Mouse (Mus musculus) ES-Bruce4 (cell line): ENCODE measurements around the gene Kpna2. TPM values are rescaled to one million over a fixed set of nuclear protein-coding genes. Genes with fewer than 3 reads are reported as not detected.
"Not testable (repeated sequence)": the region's sequence is repeated elsewhere in the genome, so short reads cannot be mapped to it uniquely, and the experiment has no call there.

Experiments used
- H3K27ac ChIP-seq: 2 replicates; pipeline ENCODE4 v1.5.1; 2012; ENCODE audit warnings: low read length, inconsistent platforms; ENCODE audit not compliant: insufficient read depth
- H3K27me3 ChIP-seq: 2 replicates; pipeline ENCODE4 v1.6.1; 2012; ENCODE audit warnings: mild to moderate bottlenecking, low read length, inconsistent platforms; ENCODE audit not compliant: control insufficient read depth, poor library complexity, insufficient read depth, severe bottlenecking
- H3K36me3 ChIP-seq: 2 replicates; pipeline ENCODE4 v1.6.1; 2012; ENCODE audit warnings: inconsistent platforms, mild to moderate bottlenecking, low read length, moderate library complexity; ENCODE audit not compliant: control insufficient read depth, poor library complexity, insufficient read depth, severe bottlenecking
- H3K4me1 ChIP-seq: one replicate; pipeline ENCODE4 v1.8.1; 2011; ENCODE audit warnings: low read length; ENCODE audit not compliant: control insufficient read depth, insufficient read depth
- H3K4me3 ChIP-seq: 2 replicates; pipeline ENCODE4 v1.5.1; 2011; ENCODE audit warnings: low read depth, mild to moderate bottlenecking, low read length
- H3K9ac ChIP-seq: 2 replicates; pipeline ENCODE4 v1.6.1; 2012; ENCODE audit warnings: low read depth, mild to moderate bottlenecking, inconsistent platforms; ENCODE audit not compliant: poor library complexity, severe bottlenecking
- H3K9me3 ChIP-seq: replicated peaks from 2 replicates; pipeline ENCODE4 v1.6.1; 2012; ENCODE audit warnings: mild to moderate bottlenecking, low read length, inconsistent platforms; ENCODE audit not compliant: control insufficient read depth, poor library complexity, insufficient read depth, severe bottlenecking
- CTCF ChIP-seq: IDR thresholded peaks from one replicate; pipeline ENCODE4 v1.8.1; 2011; ENCODE audit warnings: low read depth, low read length
- EP300 ChIP-seq: IDR thresholded peaks from 2 replicates; pipeline ENCODE4 v1.6.1; 2011; ENCODE audit warnings: low read depth, low read length; ENCODE audit not compliant: insufficient read depth
- POLR2A ChIP-seq: IDR thresholded peaks from one replicate; pipeline ENCODE4 v1.8.1; 2011; ENCODE audit warnings: low read length; ENCODE audit not compliant: insufficient read depth
- polyA plus RNA-seq: library from polyadenylated mRNA; stranded (reverse); fragments of >200 nt; gene quantifications from 2 replicates; pipeline ENCODE4 v1.2.4, GENCODE M21; 2011; ENCODE audit warnings: low read depth; ENCODE audit not compliant: missing spikeins, insufficient read depth, insufficient read length

Gene Kpna2
- polyA plus RNA-seq, 1 experiment: 487 TPM

DNA sequence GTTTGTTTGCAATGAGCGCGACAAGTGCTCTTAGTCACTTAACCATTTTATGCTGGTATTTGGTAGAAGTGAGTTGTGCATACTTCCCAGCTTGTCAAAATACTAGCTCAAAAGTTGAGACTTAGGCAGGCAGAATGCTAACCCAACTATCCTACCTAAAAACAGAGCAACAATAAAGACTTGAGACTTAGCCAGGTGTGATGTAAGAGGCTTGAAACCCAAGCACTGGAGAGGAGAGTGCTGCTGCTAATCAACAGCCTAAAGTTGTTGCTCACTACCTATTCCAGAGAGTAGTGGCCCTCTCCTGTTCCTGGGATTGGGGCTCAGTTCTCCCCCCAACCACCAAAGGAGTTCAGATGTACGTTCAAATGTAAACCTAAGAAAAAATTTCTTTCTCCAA, 11.1 kb upstream of the Kpna2 start:
- H3K4me1 ChIP-seq: no peaks in the 10 kb centered on the region
- no peak overlapping the region for H3K4me3 ChIP-seq
- no peak overlapping the region for H3K27ac ChIP-seq
- no peaks in the 10 kb centered on the region for H3K27me3 ChIP-seq
- H3K9ac ChIP-seq: no peak overlapping the region
- H3K36me3 ChIP-seq: no peaks in the 10 kb centered on the region
- no peaks in the 10 kb centered on the region for H3K9me3 ChIP-seq
- TF ChIP-seq CTCF (no peak), EP300 (no peak)

DNA sequence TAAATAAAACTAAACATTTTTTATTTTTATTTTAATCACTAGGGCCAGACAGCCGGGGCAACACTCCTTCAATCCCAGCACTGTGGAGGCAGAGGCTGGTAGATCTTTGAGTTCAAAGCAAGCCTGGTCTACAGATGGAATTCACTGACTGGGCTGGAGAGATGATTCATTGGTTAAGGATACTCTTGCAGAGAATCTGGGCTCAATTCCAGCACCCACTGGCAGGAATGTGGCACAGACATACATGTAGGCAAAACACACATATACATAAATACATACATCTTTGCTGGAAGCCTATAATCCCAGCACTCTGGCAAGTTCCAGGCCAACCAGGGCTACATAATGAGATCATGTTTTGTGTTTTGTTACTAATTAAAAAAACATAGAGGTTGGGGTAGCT, 6.2 kb upstream of the Kpna2 start:
- Histone ChIP-seq H3K27ac (no peak overlapping the region), H3K9me3 (no peaks in the 10 kb centered on the region), H3K9ac (no peak overlapping the region), H3K27me3 (no peaks in the 10 kb centered on the region), H3K4me1 (no peaks in the 10 kb centered on the region), H3K4me3 (no peak overlapping the region), H3K36me3 (no peaks in the 10 kb centered on the region)
- TF ChIP-seq POLR2A (no peak), EP300 (no peak), CTCF (no peak)

DNA sequence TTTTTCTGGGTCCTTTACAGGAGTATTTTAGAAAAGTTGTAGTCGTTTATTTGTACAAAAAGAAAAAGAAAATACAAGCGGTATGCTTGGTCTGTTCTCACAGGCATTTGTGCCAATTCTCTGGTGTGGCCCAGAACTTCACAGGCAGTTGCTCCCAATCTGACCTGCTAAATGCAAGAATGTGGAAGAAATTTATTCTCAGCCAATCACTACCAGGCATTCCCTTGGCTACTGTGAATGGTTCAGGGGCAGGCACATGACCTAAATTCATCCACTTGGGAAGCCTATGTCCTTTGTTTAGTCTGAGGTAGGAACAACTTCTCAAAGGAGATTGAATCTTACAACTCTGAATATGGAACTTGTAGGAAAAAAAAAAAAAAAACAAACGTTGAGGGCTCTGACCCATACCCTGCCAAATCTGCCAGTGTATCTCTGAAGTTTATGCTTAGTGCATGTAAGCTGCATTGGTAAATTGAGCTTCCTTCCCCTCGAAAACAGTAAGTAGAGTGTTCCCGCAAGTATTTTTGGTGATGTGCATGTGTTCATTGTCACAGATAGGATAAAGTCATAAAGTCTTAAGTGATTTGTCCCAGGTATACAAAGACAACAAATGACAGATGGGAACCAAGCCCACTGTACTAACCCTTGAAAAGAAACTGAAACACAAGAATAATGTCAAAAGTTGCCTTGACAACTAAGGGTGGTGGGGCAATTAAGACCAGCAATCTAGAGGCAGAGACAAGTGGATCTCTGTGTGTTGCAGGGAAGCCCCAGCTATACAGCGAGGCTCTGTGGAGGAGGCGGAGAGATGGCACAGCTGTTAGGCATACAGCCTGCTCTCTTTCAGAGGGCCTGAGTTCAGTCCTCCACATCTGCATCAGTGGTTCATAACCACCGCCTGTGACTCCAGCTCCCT, 2.7 kb upstream of the Kpna2 start:
- no peaks in the 10 kb centered on the region for H3K4me1 ChIP-seq
- no peaks in the 10 kb centered on the region for H3K27me3 ChIP-seq
- no peak for TF ChIP-seq EP300
- TF ChIP-seq POLR2A: no peak
- TF ChIP-seq CTCF: no peak
- no peak overlapping the region for H3K4me3 ChIP-seq
- H3K9ac ChIP-seq: peak overlapping the region; percentile 57; the same call in 1 of the 2 replicates
- H3K9me3 ChIP-seq: no peaks in the 10 kb centered on the region
- peak overlapping the region; percentile 66; the same call in 1 of the 2 replicates for H3K27ac ChIP-seq
- peaks cover 15% of the 10 kb centered on the region for H3K36me3 ChIP-seq

DNA sequence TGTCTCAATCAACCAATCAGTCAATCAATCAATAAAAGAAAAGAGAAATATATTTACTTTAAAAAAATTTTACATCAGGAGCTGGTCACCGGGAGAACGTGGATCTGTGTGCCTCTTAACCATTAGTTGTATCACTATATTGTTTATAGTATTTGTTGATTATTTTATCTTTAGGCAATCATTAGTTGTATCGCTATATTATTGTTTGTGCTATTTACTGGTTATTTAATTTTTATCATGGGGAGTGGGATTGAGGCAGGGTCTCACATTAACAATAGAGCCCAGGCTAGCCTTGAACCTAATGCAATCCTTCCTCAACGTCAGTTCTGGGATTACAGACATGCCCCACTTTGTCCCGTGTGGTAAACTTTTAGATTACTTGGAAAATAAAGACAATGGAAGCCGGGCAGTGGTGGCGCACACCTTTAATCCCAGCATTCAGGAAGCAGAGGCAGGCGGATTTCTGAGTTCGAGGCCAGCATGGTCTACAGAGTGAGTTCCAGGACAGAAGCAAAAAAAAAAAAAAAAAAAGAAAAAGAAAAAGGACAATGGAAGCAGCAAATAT, 690 bp upstream of the Kpna2 start:
- Histone ChIP-seq H3K9me3 (no peaks in the 10 kb centered on the region), H3K4me3 (peak overlapping the region; percentile 83), H3K36me3 (peaks cover 35% of the 10 kb centered on the region), H3K27ac (peak overlapping the region; percentile 89), H3K27me3 (no peaks in the 10 kb centered on the region), H3K4me1 (no peaks in the 10 kb centered on the region), H3K9ac (peak overlapping the region; percentile 93)
- TF ChIP-seq POLR2A (no peak), CTCF (no peak), EP300 (no peak)

DNA sequence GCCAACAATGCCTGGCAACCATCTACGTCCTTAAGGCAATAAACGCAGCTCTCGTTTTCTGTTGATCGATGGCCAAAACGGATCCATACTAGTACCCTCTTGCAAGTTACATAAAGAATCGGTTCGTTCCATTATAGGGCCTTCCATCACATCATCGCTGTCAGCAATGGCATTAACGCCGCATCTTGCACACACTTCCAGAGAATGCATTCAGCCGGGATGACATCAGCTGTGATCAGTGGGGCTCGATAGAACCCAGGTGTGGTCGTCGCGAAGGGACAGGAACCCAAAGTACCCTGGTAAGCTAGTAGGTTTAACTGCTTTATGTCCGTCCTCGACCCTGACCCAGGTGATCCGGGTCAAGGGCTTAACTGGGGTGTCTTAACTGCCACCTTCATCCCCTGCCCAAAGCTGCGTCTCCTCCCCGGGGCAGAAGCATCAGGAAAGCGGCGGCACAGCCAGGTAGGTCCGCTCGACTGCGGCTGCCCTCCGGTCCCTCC, 640 bp downstream of the Kpna2 start:
- H3K36me3 ChIP-seq: peaks cover 48% of the 10 kb centered on the region
- no peaks in the 10 kb centered on the region for H3K27me3 ChIP-seq
- H3K9ac ChIP-seq: peak overlapping the region; percentile 99
- H3K9me3 ChIP-seq: no peaks in the 10 kb centered on the region
- H3K4me3 ChIP-seq: peak overlapping the region; percentile 97
- H3K4me1 ChIP-seq: no peaks in the 10 kb centered on the region
- H3K27ac ChIP-seq: peak overlapping the region; percentile 77
- no peak for TF ChIP-seq EP300
- TF ChIP-seq CTCF: no peak
- TF ChIP-seq POLR2A: no peak

DNA sequence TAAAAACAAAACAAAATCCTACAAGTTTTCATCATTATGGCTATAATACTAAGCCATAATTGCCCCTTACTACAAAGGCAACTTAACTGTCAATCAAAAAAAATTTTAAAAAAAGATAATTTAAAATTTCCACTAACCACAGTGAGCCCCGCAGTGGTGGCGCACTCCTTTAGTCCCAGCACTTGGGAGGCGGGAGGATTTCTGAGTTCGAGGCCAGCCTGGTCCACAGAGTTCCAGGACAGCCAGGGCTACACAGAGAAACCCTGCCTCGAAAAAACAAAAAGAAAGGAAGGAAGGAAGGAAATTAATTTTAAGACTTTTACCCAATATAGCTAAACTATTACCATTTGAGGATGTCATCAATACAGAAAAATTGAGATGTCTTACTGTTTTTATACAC, 1.4 kb downstream of the Kpna2 start:
- no peak overlapping the region for H3K27ac ChIP-seq
- peaks cover 55% of the 10 kb centered on the region for H3K36me3 ChIP-seq

DNA sequence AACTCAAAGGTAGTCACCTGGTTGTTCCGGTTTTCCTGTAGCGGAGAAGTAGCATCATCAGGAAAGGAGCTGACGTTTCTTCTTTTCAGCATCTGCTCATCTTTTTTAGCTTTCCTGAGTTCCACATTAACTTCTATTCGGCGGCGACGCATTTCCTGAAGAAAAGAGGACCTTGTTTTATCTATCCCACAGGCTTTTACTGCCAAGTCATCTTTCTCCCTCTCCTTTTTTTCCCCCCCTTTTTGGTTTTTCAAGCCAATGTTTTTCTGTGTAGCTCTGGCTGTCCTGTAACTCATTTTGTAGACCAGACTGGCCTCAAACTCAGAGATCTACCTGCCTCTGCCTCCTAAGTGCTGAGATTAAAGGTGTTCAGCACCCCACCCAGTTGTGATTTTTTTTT, 2.8 kb downstream of the Kpna2 start:
- not testable (repeated sequence) for H3K27me3 ChIP-seq, H3K4me1 ChIP-seq, H3K4me3 ChIP-seq, H3K9me3 ChIP-seq
- peaks cover 69% of the 10 kb centered on the region for H3K36me3 ChIP-seq
- H3K9ac ChIP-seq: peak overlapping the region; percentile 99
- peak overlapping the region; percentile 48 for H3K27ac ChIP-seq

More for the DNA sequence above, 1.4 kb downstream of the Kpna2 start:
- TF ChIP-seq POLR2A (no peak), CTCF (no peak), EP300 (no peak)
- Histone ChIP-seq H3K9me3 (no peaks in the 10 kb centered on the region), H3K4me1 (no peaks in the 10 kb centered on the region), H3K4me3 (peak overlapping the region; percentile 98), H3K27me3 (no peaks in the 10 kb centered on the region), H3K9ac (peak overlapping the region; percentile 99)
